Mouse (Mus musculus) neural tube, postnatal 0 days (tissue): ENCODE measurements around the gene Cabp1. TPM values are rescaled to one million over a fixed set of nuclear protein-coding genes. Genes with fewer than 3 reads are reported as not detected.

ENCODE experiments used
- polyA plus RNA-seq: library from polyadenylated mRNA; unstranded; fragments of >200 nt; fragmentation: Nextera tagmentation; extraction: Ambion mirVana; gene quantifications from 2 replicates; pipeline ENCODE4 v1.2.1, GENCODE M21; 2015

Gene Cabp1
- polyA plus RNA-seq = 42.5 and 54.4 TPM in 2 replicates

DNA sequence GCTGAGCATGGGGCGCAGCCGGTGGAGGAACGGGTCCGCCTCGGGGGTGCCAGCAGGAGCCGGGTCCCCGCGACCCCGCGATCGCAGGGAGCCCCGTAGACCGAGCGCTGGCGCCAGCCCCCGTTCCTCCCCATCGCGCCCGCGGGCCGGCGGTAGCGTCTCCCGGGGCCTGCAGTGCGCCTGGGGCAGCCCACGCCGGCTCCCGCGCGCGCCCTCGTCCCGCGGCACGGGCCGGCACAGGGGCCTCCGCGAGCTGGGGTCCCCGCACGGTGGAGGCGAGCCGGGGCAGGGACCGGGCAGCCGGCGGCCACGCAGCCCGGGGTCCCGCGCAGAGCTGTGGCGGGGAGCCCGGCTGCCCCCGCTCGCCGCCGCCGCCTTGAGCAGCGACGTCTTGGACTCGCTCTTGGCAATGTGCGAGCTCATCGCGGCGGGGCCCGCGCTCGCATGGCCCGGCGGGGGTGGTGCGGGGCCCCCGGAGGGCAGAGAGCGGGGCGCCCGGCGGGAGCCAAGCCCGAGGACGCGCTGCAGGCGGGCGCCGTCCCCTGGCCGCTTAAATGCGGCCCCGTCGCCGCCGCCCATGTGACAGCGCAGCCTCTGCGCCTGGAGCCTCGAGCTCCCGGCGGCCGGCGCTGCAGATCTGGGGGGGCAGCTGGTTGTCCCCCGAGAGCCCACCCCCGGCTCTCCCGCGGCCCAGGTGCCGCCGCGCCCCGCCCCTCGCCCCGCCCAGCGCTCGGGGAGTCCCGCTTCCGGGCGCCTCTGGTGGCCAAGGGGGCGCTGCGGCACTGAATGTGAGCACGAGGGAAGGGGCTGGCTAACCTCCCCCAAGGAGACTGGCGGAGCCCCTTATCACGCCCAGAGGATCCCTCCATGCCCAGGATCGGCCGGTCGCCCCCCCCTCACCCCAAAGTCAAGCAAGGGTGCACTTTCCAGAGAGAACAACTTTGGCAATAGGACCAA, at the start of gene Cabp1:
Gene Cabp1 (minus strand): TSS at position 713 of the 957 bp plus-strand sequence.

DNA sequence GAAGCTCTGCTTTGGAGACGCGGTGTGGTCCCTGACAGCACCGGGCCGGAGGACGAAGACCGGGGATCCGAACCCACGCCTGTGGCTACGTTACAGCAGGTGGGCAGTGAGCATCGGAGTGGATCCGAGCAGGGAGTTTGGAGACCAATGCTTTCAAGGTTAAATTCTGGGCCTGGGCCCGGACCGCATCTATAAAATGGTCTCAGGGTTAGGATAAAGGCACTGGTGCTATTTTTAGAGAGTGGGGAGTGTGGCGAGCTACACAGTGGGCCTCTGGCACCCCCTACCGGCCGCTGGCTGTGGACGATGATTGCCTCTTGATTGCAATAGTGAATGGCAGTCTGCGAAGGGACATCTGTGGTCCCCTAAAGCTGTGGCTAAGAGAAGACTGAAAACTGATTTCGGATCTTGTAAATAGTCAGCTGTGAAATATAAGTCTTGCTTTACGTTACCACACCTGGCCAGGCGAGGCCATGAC, 41.6 kb upstream of the Cabp1 start, which contains the start of gene Pop5:
Gene Pop5 (plus strand): TSS at position 51 of the 478 bp plus-strand sequence.

DNA sequence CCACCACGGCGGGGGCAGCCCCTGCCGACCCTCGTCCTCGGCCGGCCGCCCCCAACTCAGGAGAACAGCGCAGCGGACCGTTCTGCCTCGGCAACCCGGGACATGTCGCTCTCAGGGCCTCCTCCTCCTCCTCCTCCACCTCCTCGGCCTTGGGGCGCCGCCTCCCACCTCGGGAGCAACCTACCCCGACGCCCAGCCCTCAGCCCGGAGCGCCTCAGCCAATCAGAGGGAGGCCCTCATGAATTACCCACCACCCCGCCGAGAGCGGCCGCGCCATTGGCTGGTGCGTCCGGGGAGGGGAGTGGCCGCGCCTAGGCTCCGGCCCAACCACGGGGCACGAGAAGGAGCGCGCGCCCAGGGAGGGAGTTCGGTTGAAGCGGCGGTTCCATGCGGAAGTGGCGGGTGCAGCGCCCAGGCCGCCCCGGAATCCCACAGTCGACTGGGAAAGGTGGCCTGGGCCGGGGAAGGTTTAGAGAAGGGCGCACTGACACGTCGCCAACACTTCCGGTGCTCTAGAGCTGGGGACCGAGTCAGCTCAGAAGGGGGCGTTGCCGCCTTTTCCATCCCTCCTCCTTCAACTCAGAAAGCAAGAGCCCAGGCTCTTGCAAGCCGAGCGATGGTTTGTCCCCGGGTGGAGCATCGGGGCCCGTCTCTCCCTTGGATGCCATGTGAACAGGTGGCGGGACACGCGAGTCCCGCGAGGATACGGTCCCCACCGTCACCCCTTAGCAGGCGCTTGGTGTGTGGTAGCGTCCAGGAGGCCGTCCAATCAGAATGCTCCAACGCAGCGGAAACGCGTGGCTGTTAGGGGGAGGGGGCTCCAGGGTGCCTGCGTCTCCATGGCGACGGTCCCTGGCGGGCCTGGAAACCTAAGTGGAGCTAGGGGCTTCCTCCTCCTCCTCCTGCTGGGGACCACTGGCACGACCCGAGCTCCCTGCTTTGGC, 35.9 kb downstream of the Cabp1 start, which contains the start of gene Mlec:
Gene Mlec (minus strand): TSS at position 140 of the 944 bp plus-strand sequence.

DNA sequence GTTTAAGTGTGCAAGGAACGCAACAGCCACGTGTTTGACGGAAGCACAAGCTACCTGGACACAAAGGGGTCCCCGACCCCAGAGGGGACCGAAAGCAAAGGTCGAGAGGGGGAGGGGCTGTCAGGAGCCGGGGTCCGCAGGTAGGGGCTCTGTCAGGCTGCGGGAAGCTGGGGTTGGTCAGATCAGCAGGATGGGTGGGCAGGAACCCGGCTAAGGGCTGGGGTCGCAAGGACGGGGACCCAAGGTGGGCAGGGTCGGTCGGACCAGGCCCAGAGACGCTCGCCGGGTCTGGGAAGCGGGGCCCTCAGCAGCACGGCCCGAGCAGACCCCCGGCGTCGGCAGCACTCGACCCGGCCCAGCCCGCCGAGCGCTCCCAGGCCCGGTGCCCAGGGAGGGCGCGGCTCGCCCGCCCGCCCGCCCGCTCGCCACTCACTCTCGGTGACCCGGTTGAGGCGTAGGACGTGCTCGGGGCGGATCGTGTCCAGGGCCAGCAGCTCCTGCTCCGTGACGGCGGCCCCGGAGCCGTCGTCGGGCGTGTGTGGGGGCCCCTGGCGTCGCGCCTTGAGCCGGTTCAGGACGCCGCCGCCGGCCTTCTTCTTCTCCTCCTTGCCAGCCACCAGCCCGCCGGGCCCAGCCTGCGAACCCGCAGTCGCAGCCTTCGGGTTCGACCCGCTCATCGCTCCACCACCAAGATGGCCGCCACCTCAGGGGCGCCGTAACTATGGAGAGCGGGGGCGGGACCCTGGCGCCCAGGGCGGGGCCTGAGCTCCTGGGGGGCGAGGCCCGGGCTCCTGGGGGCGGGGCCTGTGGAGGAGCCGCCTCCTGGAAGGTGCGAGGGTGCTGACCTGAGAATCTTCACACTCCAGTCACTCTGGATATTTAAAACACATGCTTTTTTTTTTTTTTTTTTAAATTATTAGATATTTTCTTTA, 59.7 kb downstream of the Cabp1 start, which contains the start of gene Unc119b:
Gene Unc119b (minus strand): TSS at position 742 of the 932 bp plus-strand sequence.

DNA sequence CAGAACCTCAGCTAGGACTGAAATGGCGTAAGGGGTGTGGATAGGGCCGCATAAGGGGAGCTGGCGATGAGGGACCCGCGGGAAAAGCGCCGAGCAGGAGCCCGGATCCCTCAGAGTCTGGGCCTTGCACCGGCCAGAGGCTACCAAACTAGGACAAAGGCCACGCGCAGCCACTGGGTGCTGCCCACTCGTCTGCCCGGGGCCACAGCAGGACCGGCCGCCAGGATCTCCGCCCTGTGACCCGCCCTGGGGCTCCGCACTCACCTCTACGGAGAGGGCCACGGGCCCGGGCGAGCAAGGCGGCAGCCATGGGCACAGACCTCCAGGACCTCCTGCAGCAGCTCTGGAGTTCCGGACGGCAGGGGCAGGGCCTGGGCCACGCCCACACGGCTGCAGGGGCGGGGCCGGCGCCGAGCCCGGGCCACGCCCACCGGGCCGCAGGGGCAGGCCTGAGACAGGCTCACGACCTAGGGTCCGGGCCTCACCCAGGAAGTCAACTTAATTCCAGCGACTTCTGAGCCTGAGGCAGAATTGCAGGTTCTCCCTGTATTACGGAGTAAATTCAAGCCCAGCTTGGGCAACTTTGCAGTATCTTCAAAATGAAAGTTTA, 75.1 kb downstream of the Cabp1 start, which contains the start of gene Acads:
Gene Acads (minus strand): TSS at position 386 of the 610 bp plus-strand sequence.

Other genes with a start within 250 kb of the Cabp1 start
- gene Hnf1a, start 223.3 kb downstream of the Cabp1 start, polyA plus RNA-seq = 0.06 and 0.09 TPM in 2 replicates
- gene Sppl3, start 183.2 kb downstream of the Cabp1 start, polyA plus RNA-seq = 49.0 and 72.3 TPM in 2 replicates
- gene Gm10401, start 96.1 kb downstream of the Cabp1 start, polyA plus RNA-seq = 41.5 and 53.5 TPM in 2 replicates
- gene Acads, start 75.0 kb downstream of the Cabp1 start, polyA plus RNA-seq = 21.4 and 22.5 TPM in 2 replicates
- 21.6 and 25.5 TPM in 2 replicates for gene Unc119b, start 59.4 kb downstream of the Cabp1 start, polyA plus RNA-seq
- gene Mlec, start 36.2 kb downstream of the Cabp1 start, polyA plus RNA-seq = 25.1 and 28.6 TPM in 2 replicates
- 122 TPM in 2 replicates for gene Pop5, start 41.5 kb upstream of the Cabp1 start, polyA plus RNA-seq
- 155 and 160 TPM in 2 replicates for gene Rnf10, start 78.5 kb upstream of the Cabp1 start, polyA plus RNA-seq
- gene Coq5, start 85.3 kb upstream of the Cabp1 start, polyA plus RNA-seq = 53.6 and 54.3 TPM in 2 replicates
- 1,233 and 1,344 TPM in 2 replicates for gene Dynll1, start 106.6 kb upstream of the Cabp1 start, polyA plus RNA-seq
- gene Srsf9, start 132.8 kb upstream of the Cabp1 start, polyA plus RNA-seq = 124 and 132 TPM in 2 replicates
- 29.0 and 32.5 TPM in 2 replicates for gene Gatc, start 146.8 kb upstream of the Cabp1 start, polyA plus RNA-seq
- 51.3 and 55.8 TPM in 2 replicates for gene Triap1, start 146.8 kb upstream of the Cabp1 start, polyA plus RNA-seq
- 1,815 and 1,833 TPM in 2 replicates for gene Cox6a1, start 154.6 kb upstream of the Cabp1 start, polyA plus RNA-seq
- gene Msi1, start 235.2 kb upstream of the Cabp1 start, polyA plus RNA-seq = 30.3 and 31.9 TPM in 2 replicates